Mouse (Mus musculus): ENCODE measurements around the gene Cep135. TPM values are rescaled to one million over a fixed set of nuclear protein-coding genes. Genes with fewer than 3 reads are reported as not detected.

Cep135 gene
- polyA plus RNA-seq, 1 experiment from 2014 or later, result 9.7 TPM

DNA sequence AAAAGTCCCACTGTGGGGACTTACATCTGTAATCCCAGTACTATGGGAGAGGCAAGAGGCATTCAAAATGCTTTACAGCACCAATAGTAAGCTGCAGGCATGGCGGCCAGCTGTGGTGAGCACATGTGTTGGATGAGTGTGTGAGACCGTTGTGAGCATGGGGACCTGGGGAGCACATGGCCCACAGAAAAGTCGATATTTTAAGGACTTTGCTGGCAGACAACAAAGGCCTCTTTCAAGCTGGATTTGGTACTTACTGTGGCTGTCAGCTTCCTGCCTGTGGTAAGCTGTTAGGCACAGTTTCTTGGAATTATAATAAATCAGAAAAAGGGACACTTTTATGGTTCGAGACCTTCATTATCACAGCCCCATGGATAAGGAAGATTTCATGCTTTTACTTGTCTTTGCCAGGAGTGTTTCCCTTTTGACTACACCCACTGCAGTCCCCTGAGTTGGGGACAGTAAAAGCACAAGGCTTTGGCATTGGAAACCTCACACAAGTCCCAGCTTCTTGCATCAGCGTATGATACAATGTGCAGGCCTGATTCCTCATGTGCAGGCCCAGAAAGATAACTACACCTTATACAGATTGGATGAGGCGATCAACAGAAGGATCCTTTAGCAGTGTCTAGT, 24.5 kb downstream of the Cep135 start:
- Histone ChIP-seq H3K9me3 (no peaks in the 10 kb centered on the region), H3K4me2 (replicated peaks) (no peak overlapping the region), H3K9ac (no peak overlapping the region), H3K27me3 (no peaks in the 10 kb centered on the region), H3K36me3 (peaks cover 73% of the 10 kb centered on the region), H3K27ac (0 out of 2 replicates have a peak overlapping the region, but pooled peaks have one; percentile 15), H3K4me1 (no peaks in the 10 kb centered on the region), H3K4me3 (no peak overlapping the region)
- ATAC-seq (ENCODE audit: low FRiP score, low read depth), result no peak
- 68% methylated on average over 6 of the region's 6 CpGs for WGBS

GRCm38 (mm10) chr5:76615276-76615675, 26.8 kb downstream of the Cep135 start:
- H3K9me3 ChIP-seq, result no peaks in the 10 kb centered on the region
- no peak overlapping the region for H3K9ac ChIP-seq
- no peak overlapping the region for H3K27ac ChIP-seq
- H3K36me3 ChIP-seq, result peaks cover 79% of the 10 kb centered on the region
- WGBS, result 90% methylated on average over 8 of the region's 8 CpGs
- ATAC-seq (ENCODE audit: low FRiP score, low read depth), result no peak
- H3K4me1 ChIP-seq, result no peaks in the 10 kb centered on the region
- no peaks in the 10 kb centered on the region for H3K27me3 ChIP-seq
- no peak overlapping the region for H3K4me2 ChIP-seq (replicated peaks)
- no peak overlapping the region for H3K4me3 ChIP-seq

- H3K4me3 ChIP-seq, result no peak overlapping the region
- no peak for ATAC-seq (ENCODE audit: low FRiP score, low read depth)
- no peaks in the 10 kb centered on the region for H3K27me3 ChIP-seq
- H3K27ac ChIP-seq, result no peak overlapping the region
- peaks cover 70% of the 10 kb centered on the region for H3K36me3 ChIP-seq
- H3K4me2 ChIP-seq (replicated peaks), result no peak overlapping the region
- no peak overlapping the region for H3K9ac ChIP-seq
- 73% methylated on average over 2 of the region's 2 CpGs for WGBS
- H3K4me1 ChIP-seq, result no peaks in the 10 kb centered on the region
- no peaks in the 10 kb centered on the region for H3K9me3 ChIP-seq
Observed at GRCm38 (mm10) chr5:76616196-76616747, 27.8 kb downstream of the Cep135 start.

DNA sequence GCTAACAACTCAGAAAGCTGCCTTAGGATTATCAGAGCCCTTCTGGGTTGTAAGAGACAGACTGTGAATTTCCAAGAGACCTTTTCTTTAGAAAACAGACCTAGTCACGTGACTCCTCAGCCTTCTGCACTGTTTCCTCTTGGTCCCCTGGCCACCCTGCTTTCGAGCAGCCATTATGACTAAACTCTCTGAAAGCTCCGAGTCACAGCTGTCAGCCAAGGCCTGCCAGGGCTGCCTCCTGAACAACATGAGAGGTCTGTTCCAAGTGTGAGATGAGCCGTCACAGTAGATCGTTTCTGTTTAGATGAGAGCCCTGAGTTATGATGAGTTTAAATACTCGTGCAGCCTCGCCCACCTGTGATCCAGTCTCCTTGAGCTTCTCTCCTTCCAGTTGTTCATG, 30.3 kb downstream of the Cep135 start:
- H3K4me2 ChIP-seq (replicated peaks), result no peak overlapping the region
- no peaks in the 10 kb centered on the region for H3K4me1 ChIP-seq
- H3K4me3 ChIP-seq, result no peak overlapping the region
- H3K27ac ChIP-seq, result no peak overlapping the region
- 85% methylated on average over 7 of the region's 7 CpGs for WGBS
- no peaks in the 10 kb centered on the region for H3K27me3 ChIP-seq
- no peak overlapping the region for H3K9ac ChIP-seq
- peaks cover 71% of the 10 kb centered on the region for H3K36me3 ChIP-seq
- ATAC-seq (ENCODE audit: low FRiP score, low read depth), result no peak
- H3K9me3 ChIP-seq, result no peaks in the 10 kb centered on the region

DNA sequence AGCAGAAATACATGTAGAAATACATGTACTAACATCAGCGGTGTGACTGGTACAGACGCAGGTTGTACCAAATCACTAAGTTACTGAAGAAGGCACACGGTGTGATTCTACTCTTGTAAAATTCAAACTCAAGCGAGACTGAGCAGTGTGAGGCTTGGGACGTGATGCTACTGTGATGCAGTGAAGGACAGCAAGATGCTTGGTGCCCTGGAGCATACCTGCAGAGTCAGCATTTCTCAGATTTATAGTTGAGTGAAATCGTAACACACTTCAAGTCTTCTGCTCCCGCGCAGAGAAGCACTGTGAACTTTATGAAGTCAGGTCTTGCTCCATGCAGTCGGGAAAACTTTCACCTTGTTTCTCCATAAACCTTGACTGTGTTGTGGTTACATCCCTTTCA, 35.3 kb downstream of the Cep135 start:
- H3K4me2 ChIP-seq (replicated peaks), result no peak overlapping the region
- 91% methylated on average over 9 of the region's 9 CpGs for WGBS
- no peaks in the 10 kb centered on the region for H3K9me3 ChIP-seq
- no peak overlapping the region for H3K4me3 ChIP-seq
- H3K9ac ChIP-seq, result no peak overlapping the region
- no peaks in the 10 kb centered on the region for H3K4me1 ChIP-seq
- H3K27me3 ChIP-seq, result no peaks in the 10 kb centered on the region
- H3K27ac ChIP-seq, result no peak overlapping the region
- H3K36me3 ChIP-seq, result peaks cover 60% of the 10 kb centered on the region
- ATAC-seq (ENCODE audit: low FRiP score, low read depth), result no peak

DNA sequence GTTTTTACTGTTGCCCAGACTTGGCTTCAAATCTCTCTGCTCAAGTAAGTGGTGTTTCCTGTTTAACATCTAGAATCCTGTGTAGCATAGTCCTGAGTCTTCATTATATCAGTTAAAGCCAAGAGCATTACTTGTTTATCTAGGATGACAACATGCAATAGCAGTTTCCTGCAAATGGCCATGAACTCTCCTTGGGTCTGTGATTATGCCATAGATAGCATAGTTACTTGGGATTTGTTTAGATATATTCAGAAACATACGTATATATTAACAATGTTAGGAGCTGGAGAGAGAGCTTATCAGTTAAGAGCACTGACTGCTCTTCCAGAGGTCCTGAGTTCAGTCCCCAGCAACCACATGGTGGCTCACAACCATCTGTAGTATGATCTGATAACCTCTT, 39.3 kb downstream of the Cep135 start:
- H3K36me3 ChIP-seq, result peaks cover 60% of the 10 kb centered on the region
- ATAC-seq (ENCODE audit: low FRiP score, low read depth), result no peak

DNA sequence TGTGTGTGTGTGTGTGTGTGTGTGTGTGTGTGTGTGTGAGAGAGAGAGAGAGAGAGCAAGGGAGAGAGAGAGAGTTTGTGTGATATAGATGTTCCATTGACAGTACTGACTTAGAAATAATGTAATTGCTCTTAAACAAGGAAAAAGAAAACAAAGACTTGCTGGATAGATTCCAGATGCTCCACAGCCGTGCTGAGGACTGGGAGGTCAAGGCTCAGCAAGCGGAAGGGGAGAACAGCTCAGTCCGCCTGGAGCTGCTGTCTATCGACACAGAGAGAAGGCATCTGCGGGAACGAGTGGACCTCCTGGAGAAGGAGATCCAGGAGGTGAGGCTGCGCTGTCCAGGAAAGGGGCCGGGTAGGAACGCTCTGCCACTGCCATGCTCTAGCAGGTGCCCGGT, 45.5 kb downstream of the Cep135 start:
- WGBS, result 82% methylated on average over 10 of the region's 10 CpGs
- peaks cover 76% of the 10 kb centered on the region for H3K36me3 ChIP-seq
- H3K27me3 ChIP-seq, result no peaks in the 10 kb centered on the region
- ATAC-seq (ENCODE audit: low FRiP score, low read depth), result no peak
- H3K4me3 ChIP-seq, result no peak overlapping the region
- H3K4me1 ChIP-seq, result no peaks in the 10 kb centered on the region
- H3K27ac ChIP-seq, result no peak overlapping the region
- no peaks in the 10 kb centered on the region for H3K9me3 ChIP-seq
- no peak overlapping the region for H3K4me2 ChIP-seq (replicated peaks)
- no peak overlapping the region for H3K9ac ChIP-seq

More for the DNA sequence above, 39.3 kb downstream of the Cep135 start:
- Histone ChIP-seq H3K4me1 (no peaks in the 10 kb centered on the region), H3K27me3 (no peaks in the 10 kb centered on the region), H3K9me3 (no peaks in the 10 kb centered on the region), H3K4me3 (no peak overlapping the region), H3K4me2 (replicated peaks) (no peak overlapping the region), H3K9ac (no peak overlapping the region), H3K27ac (no peak overlapping the region)
- WGBS, result 90% methylated on average over 1 of the region's 1 CpGs

DNA sequence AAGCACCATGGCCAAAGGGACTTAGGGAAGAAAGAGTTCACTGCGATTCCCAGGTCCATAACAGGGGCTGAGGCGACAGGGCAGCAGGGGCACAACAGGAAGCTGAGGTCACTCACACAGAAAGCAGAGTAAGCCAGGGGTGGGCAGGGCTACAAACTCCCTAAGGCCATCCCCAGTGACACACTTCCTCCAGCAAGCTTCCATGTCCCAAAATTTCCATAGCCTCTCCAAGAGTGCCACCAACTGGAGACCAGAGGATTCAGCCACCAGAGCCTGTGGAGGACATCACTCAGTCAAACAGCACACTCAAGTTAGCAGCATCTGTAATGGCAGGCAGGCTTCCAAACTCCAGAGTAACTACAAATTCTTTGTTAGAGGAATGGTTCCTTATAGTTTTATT, 47.1 kb downstream of the Cep135 start:
- H3K9me3 ChIP-seq, result no peaks in the 10 kb centered on the region
- no peaks in the 10 kb centered on the region for H3K4me1 ChIP-seq
- no peaks in the 10 kb centered on the region for H3K27me3 ChIP-seq
- ATAC-seq (ENCODE audit: low FRiP score, low read depth), result no peak
- peaks cover 81% of the 10 kb centered on the region for H3K36me3 ChIP-seq
- H3K9ac ChIP-seq, result no peak overlapping the region
- WGBS, result 89% methylated on average over 2 of the region's 2 CpGs
- no peak overlapping the region for H3K27ac ChIP-seq
- no peak overlapping the region for H3K4me2 ChIP-seq (replicated peaks)
- H3K4me3 ChIP-seq, result no peak overlapping the region

GRCm38 (mm10) chr5:76642076-76642475, 53.6 kb downstream of the Cep135 start:
- no peak overlapping the region for H3K27ac ChIP-seq
- no peak overlapping the region for H3K9ac ChIP-seq
- no peaks in the 10 kb centered on the region for H3K27me3 ChIP-seq
- H3K4me2 ChIP-seq (replicated peaks), result no peak overlapping the region
- WGBS, result 94% methylated on average over 4 of the region's 4 CpGs
- H3K9me3 ChIP-seq, result no peaks in the 10 kb centered on the region
- H3K4me3 ChIP-seq, result no peak overlapping the region
- H3K4me1 ChIP-seq, result no peaks in the 10 kb centered on the region
- no peak for ATAC-seq (ENCODE audit: low FRiP score, low read depth)
- H3K36me3 ChIP-seq, result peaks cover 71% of the 10 kb centered on the region

DNA sequence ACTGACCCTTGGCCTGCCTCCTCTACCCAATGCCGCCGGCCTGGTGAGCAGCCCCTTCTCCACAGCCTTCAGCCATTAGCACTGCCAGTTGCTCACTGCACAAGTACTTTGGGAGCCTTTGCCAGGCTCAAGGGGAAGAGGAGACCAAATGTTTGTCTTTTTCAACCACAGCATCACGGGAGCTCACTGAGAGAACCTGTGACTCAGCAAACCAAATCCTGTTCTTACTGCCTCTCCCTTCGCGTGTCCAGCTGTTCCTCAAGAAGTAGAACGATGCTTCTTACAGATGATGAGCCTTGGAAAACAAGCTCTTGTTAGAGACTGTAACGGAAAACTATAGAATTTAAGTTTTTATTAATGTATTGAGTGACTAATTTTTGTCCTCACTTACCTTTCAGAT, 55.7 kb downstream of the Cep135 start:
- Histone ChIP-seq H3K27me3 (no peaks in the 10 kb centered on the region), H3K36me3 (peaks cover 58% of the 10 kb centered on the region), H3K4me3 (no peak overlapping the region), H3K9ac (no peak overlapping the region), H3K4me1 (no peaks in the 10 kb centered on the region), H3K27ac (no peak overlapping the region), H3K4me2 (replicated peaks) (no peak overlapping the region), H3K9me3 (no peaks in the 10 kb centered on the region)
- 89% methylated on average over 7 of the region's 7 CpGs for WGBS
- no peak for ATAC-seq (ENCODE audit: low FRiP score, low read depth)

DNA sequence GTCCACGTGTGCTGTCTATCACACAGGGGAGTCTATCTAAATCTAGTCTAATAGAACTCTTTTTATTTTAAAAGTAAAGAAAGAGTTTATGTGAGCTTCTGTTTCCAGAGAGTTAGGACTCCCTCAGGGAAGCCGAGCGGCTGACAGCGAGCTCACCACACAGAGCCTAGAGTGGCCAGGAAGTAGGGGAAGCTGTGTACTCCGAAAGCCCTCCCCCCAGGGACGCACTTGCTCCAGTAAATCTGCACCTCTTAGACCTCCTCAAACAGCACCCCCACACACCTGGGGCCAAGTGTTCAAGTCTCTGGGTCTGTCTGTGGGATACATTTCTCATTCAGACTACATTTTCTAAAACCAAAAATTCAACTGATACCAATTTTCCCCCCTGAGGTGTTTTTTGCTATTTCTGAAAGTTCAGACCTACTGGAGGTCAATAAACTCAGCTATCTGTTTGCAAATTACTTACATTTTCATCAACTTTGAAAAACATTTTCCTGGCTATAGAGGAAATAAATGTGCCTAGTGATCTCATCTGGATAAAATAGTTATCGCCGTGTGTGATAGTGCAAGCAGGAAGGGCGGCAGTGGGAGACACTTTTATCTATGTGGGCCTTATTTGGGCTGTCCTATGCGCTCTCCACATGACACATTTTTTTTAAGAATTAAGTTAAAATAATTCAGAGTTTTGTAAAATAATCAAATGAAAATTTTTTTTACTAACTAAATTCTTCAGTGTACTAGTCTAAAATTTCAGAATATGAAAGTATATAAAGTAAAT, 56.8 kb downstream of the Cep135 start:
- no peak for ATAC-seq (ENCODE audit: low FRiP score, low read depth)
- no peaks in the 10 kb centered on the region for H3K9me3 ChIP-seq
- H3K9ac ChIP-seq, result no peak overlapping the region
- no peak overlapping the region for H3K4me3 ChIP-seq
- H3K4me1 ChIP-seq, result no peaks in the 10 kb centered on the region
- no peak overlapping the region for H3K4me2 ChIP-seq (replicated peaks)
- no peaks in the 10 kb centered on the region for H3K27me3 ChIP-seq
- peaks cover 50% of the 10 kb centered on the region for H3K36me3 ChIP-seq
- H3K27ac ChIP-seq, result no peak overlapping the region
- 90% methylated on average over 10 of the region's 10 CpGs for WGBS

GRCm38 (mm10) chr5:76649897-76650296, 61.4 kb downstream of the Cep135 start:
- H3K27me3 ChIP-seq, result no peaks in the 10 kb centered on the region
- no peak for ATAC-seq (ENCODE audit: low FRiP score, low read depth)
- no peak overlapping the region for H3K9ac ChIP-seq
- H3K4me2 ChIP-seq (replicated peaks), result no peak overlapping the region
- peaks cover 10% of the 10 kb centered on the region for H3K36me3 ChIP-seq
- no peaks in the 10 kb centered on the region for H3K4me1 ChIP-seq
- no peaks in the 10 kb centered on the region for H3K9me3 ChIP-seq
- no peak overlapping the region for H3K4me3 ChIP-seq
- 71% methylated on average over 4 of the region's 4 CpGs for WGBS
- H3K27ac ChIP-seq, result no peak overlapping the region

Data from limb, embryonic 13.5 days (tissue).